Comparison of ENCODE assay signal across 19 mouse cellular contexts in genomic region chr1:84889330-84890004, GRCm38 (mm10). TPM values are rescaled to one million over a fixed set of nuclear protein-coding genes. Genes with fewer than 3 reads are reported as not detected.
A peak's percentile ranks its signal among the peaks of the same experiment; 100 is the strongest.
DNase-seq lines count a peak whose midpoint lies in the region; ATAC-seq lines count a peak whose summit lies in the region.
"Had no signal": no experiment of that assay in that cellular context is flagged by ENCODE, and none has a peak within 500 bp of the region (broad histone marks: within the 10 kb centered on the region; RNA-seq: fewer than 3 reads in every experiment).

No protein-coding gene starts in this region.

- peak overlapping the region; percentile 1; the same call in 1 of the 2 replicates for H3K9ac ChIP-seq in forebrain, embryonic 14.5 days (ENCODE audit: low read length)
- H3K9ac ChIP-seq in hindbrain, embryonic 16.5 days (ENCODE audit: low read depth, low read length), result no peak overlapping the region
- no peak overlapping the region for H3K9ac ChIP-seq in neural tube, embryonic 12.5 days
- H3K9ac ChIP-seq: limb, embryonic 13.5 days; liver, postnatal 0 days had no signal

- H3K36me3 ChIP-seq in forebrain, embryonic 14.5 days (ENCODE audit: control insufficient read depth, insufficient read depth, low read length), result no peaks in the 10 kb centered on the region
- no peaks in the 10 kb centered on the region for H3K36me3 ChIP-seq in hindbrain, embryonic 16.5 days (ENCODE audit: control insufficient read depth, insufficient read depth, low read length)
- no peaks in the 10 kb centered on the region for H3K36me3 ChIP-seq in neural tube, embryonic 12.5 days
- H3K36me3 ChIP-seq: limb, embryonic 13.5 days had no signal

- peak overlapping the region; percentile 18 for H3K4me2 ChIP-seq in forebrain, embryonic 14.5 days (ENCODE audit: low read length)
- H3K4me2 ChIP-seq in hindbrain, embryonic 16.5 days (ENCODE audit: low read length), result peak overlapping the region; percentile 11
- H3K4me2 ChIP-seq in neural tube, embryonic 12.5 days (replicated peaks), result peak overlapping the region; percentile 18; the same call in 1 of the 2 replicates
- H3K4me2 ChIP-seq: limb, embryonic 13.5 days had no signal

- H3K9me3 ChIP-seq in forebrain, embryonic 14.5 days (replicated peaks; ENCODE audit: control insufficient read depth, low read length), result no peaks in the 10 kb centered on the region
- H3K9me3 ChIP-seq in hindbrain, embryonic 16.5 days (ENCODE audit: control insufficient read depth, low read length), result no peaks in the 10 kb centered on the region
- H3K9me3 ChIP-seq in neural tube, embryonic 12.5 days, result 0 out of 2 replicates have a peak, but pooled peaks cover 5% of the 10 kb centered on the region

- WGBS in forebrain, embryonic 14.5 days, result 36% methylated on average over 8 of the region's 8 CpGs
- 49% methylated on average over 8 of the region's 8 CpGs for WGBS in hindbrain, embryonic 16.5 days
- 63% methylated on average over 8 of the region's 8 CpGs for WGBS in neural tube, embryonic 12.5 days

- DNase-seq in R1 (ENCODE audit: low read depth, low spot score) (peak; percentile 33), MN1 (ENCODE audit: low spot score) (no peak)
- peak; percentile 8 for DNase-seq in forebrain, embryonic 14.5 days (ENCODE audit: low spot score)
- DNase-seq in heart, postnatal 10 days, result no peak
- DNase-seq: adrenal gland, postnatal 36 days; cerebellum, adult 11-12 months; gastrocnemius, adult 2 months; heart, postnatal 14 days; kidney, adult 11 months; kidney, postnatal 4 days; liver, postnatal 0 days; right cerebral cortex, postnatal 14 days had no signal

- intact Hi-C loops in heart, postnatal 10 days (cut with DNase I), result loop anchor here (5.0 kb wide), 1 partner anchor 157 kb away; no protein-coding TSS in a partner anchor

- H3K27me3 ChIP-seq in forebrain, embryonic 14.5 days (replicated peaks; ENCODE audit: control insufficient read depth, insufficient read depth, low read length), result no peaks in the 10 kb centered on the region
- no peaks in the 10 kb centered on the region for H3K27me3 ChIP-seq in hindbrain, embryonic 16.5 days (replicated peaks; ENCODE audit: control insufficient read depth, insufficient read depth, low read length)
- H3K27me3 ChIP-seq in neural tube, embryonic 12.5 days (replicated peaks), result no peaks in the 10 kb centered on the region
- H3K27me3 ChIP-seq: limb, embryonic 13.5 days had no signal

- ATAC-seq in forebrain, embryonic 14.5 days, result peak; percentile 48; the same call in 1 of the 2 replicates
- 0 out of 2 replicates have a peak, but pooled peaks have one; percentile 41 for ATAC-seq in hindbrain, embryonic 16.5 days
- peak; percentile 59; the same call in 1 of the 2 replicates for ATAC-seq in neural tube, embryonic 12.5 days (ENCODE audit: low FRiP score, low read depth)
- ATAC-seq in cerebellum, adult (ENCODE audit: insufficient number of reproducible peaks, low FRiP score, low TSS enrichment), result no peak
- ATAC-seq: activated CD4-positive, CD25-positive, alpha-beta regulatory T cell, adult 4 months; liver, postnatal 0 days had no signal

- H3K4me3 ChIP-seq in forebrain, embryonic 14.5 days (ENCODE audit: low read depth, low read length), result no peak overlapping the region
- no peak overlapping the region for H3K4me3 ChIP-seq in hindbrain, embryonic 16.5 days (ENCODE audit: low read length)
- no peak overlapping the region for H3K4me3 ChIP-seq in neural tube, embryonic 12.5 days
- H3K4me3 ChIP-seq: gastrocnemius, adult 2 months; limb, embryonic 13.5 days had no signal

- peaks cover 13% of the 10 kb centered on the region for H3K4me1 ChIP-seq in forebrain, embryonic 14.5 days (ENCODE audit: control insufficient read depth, insufficient read depth, low read length)
- H3K4me1 ChIP-seq in hindbrain, embryonic 16.5 days (ENCODE audit: control insufficient read depth, insufficient read depth, low read depth, low read length), result no peaks in the 10 kb centered on the region; the same call in 1 of the 2 replicates
- 0 out of 2 replicates have a peak, but pooled peaks cover 8% of the 10 kb centered on the region for H3K4me1 ChIP-seq in neural tube, embryonic 12.5 days
- H3K4me1 ChIP-seq: limb, embryonic 13.5 days had no signal

- H3K27ac ChIP-seq in forebrain, embryonic 14.5 days (ENCODE audit: low read depth, low read length), result peak overlapping the region; percentile 46; the same call in 1 of the 2 replicates
- H3K27ac ChIP-seq in hindbrain, embryonic 16.5 days (ENCODE audit: low read depth, low read length), result peak overlapping the region; percentile 29; the same call in 1 of the 2 replicates
- peak overlapping the region; percentile 15; the same call in 1 of the 2 replicates for H3K27ac ChIP-seq in neural tube, embryonic 12.5 days
- H3K27ac ChIP-seq: gastrocnemius, adult 2 months; limb, embryonic 13.5 days had no signal

RNA-seq across cellular contexts. Expression of gene Slc16a14, which starts 45.5 kb away (rescaled TPM):
- polyA plus RNA-seq in forebrain, embryonic 14.5 days (2014; fragmentation: Nextera tagmentation; extraction: Ambion mirVana), result 9.1 and 9.9 TPM in 2 replicates
- polyA plus RNA-seq in hindbrain, embryonic 16.5 days (2015; fragmentation: Nextera tagmentation; extraction: Ambion mirVana), result 10.3 and 15.0 TPM in 2 replicates
- polyA plus RNA-seq in neural tube, embryonic 12.5 days (2016; fragmentation: Nextera tagmentation; extraction: Ambion mirVana), result 5.6 and 6.5 TPM in 2 replicates
- total RNA-seq in heart, postnatal 10 days (2021), result under 1 TPM in 1 of 2 experiments, not detected in 1; 0.17 TPM
- total RNA-seq: megakaryocyte progenitor cell, adult 5-6 weeks had no signal
- polyA plus RNA-seq: activated CD4-positive, CD25-positive, alpha-beta regulatory T cell, adult 4 months had no signal

RNA-seq across cellular contexts. Expression of gene Trip12, which starts 49.2 kb away (rescaled TPM):
- polyA plus RNA-seq in forebrain, embryonic 14.5 days (2014; fragmentation: Nextera tagmentation; extraction: Ambion mirVana), result 50.8 and 64.6 TPM in 2 replicates
- 37.6 and 44.9 TPM in 2 replicates for polyA plus RNA-seq in hindbrain, embryonic 16.5 days (2015; fragmentation: Nextera tagmentation; extraction: Ambion mirVana)
- polyA plus RNA-seq in neural tube, embryonic 12.5 days (2016; fragmentation: Nextera tagmentation; extraction: Ambion mirVana), result 85.0 and 86.4 TPM in 2 replicates
- total RNA-seq in heart, postnatal 10 days (2021), result 100 to 1,000 TPM; 233 to 236 TPM

RNA-seq across cellular contexts. Expression of gene Fbxo36, which starts 49.8 kb away (rescaled TPM):
- polyA plus RNA-seq in forebrain, embryonic 14.5 days (2014; fragmentation: Nextera tagmentation; extraction: Ambion mirVana), result 6.3 and 7.5 TPM in 2 replicates
- polyA plus RNA-seq in hindbrain, embryonic 16.5 days (2015; fragmentation: Nextera tagmentation; extraction: Ambion mirVana), result 6.1 and 7.6 TPM in 2 replicates
- 6.7 and 8.3 TPM in 2 replicates for polyA plus RNA-seq in neural tube, embryonic 12.5 days (2016; fragmentation: Nextera tagmentation; extraction: Ambion mirVana)
- 1 to 10 TPM; 2.6 TPM for total RNA-seq in heart, postnatal 10 days (2021)
- total RNA-seq: neutrophil, adult 5-6 weeks had no signal

Comparison
In these comparisons a context has a peak if more than half of its experiments do, and no peak if none do; other contexts are left out.
1. DNase-seq: peak in R1 (single experiment) and forebrain, embryonic 14.5 days (single experiment); none in heart, postnatal 10 days (0 of 2) and MN1 (single experiment).
2. Peak in every context shown above with its lines, with median percentiles within 50 percentile points of each other: H3K27ac ChIP-seq and H3K4me2 ChIP-seq.